Mouse (Mus musculus) C2C12 (cell line): ENCODE results near the gene Nosip. TPM values are rescaled to one million over a fixed set of nuclear protein-coding genes. Genes with fewer than 3 reads are reported as not detected.

Experiments
- H3K27me3 ChIP-seq: one replicate; pipeline ENCODE4 v1.6.1; 2011; ENCODE audit not compliant: control insufficient read depth, insufficient read depth, insufficient read length
- H3K36me3 ChIP-seq: one replicate; pipeline ENCODE4 v1.6.1; 2011; ENCODE audit not compliant: control insufficient read depth, insufficient read depth
- H3K4me3 ChIP-seq: one replicate; pipeline ENCODE4 v1.5.1; 2011; ENCODE audit warnings: mild to moderate bottlenecking, control low read depth; ENCODE audit not compliant: poor library complexity, insufficient read depth, severe bottlenecking
- H3K79me2 ChIP-seq: one replicate; pipeline ENCODE4 v1.6.1; 2011; ENCODE audit not compliant: control insufficient read depth, insufficient read depth
- H3K79me3 ChIP-seq: one replicate; pipeline ENCODE4 v1.6.1; 2011; ENCODE audit warnings: low read depth, control low read depth
- H3ac ChIP-seq: one replicate; pipeline ENCODE3; 2011; ENCODE audit warnings: low read depth; ENCODE audit not compliant: control insufficient read depth, insufficient read length
- CEBPB ChIP-seq: IDR thresholded peaks from one replicate; pipeline ENCODE4 v1.6.1; 2011; ENCODE audit warnings: low read depth, mild to moderate bottlenecking, control low read depth, moderate library complexity
- CTCF ChIP-seq: IDR thresholded peaks from one replicate; pipeline ENCODE4 v1.5.1; 2011; ENCODE audit not compliant: control insufficient read depth, insufficient read depth, insufficient read length
- FOSL1 ChIP-seq: IDR thresholded peaks from one replicate; pipeline ENCODE4 v1.8.0; 2011; ENCODE audit warnings: mild to moderate bottlenecking, low read length; ENCODE audit not compliant: poor library complexity, insufficient read depth, severe bottlenecking
- MAX ChIP-seq: IDR thresholded peaks from one replicate; pipeline ENCODE4 v1.6.1; 2011; ENCODE audit warnings: mild to moderate bottlenecking, control low read depth
- MYOD1 ChIP-seq: IDR thresholded peaks from one replicate; pipeline ENCODE4 v1.6.1; 2011; ENCODE audit warnings: low read depth; ENCODE audit not compliant: control insufficient read depth, insufficient read length
- MYOG ChIP-seq: IDR thresholded peaks from one replicate; pipeline ENCODE4 v1.6.1; 2011; ENCODE audit not compliant: control insufficient read depth, insufficient read length; ENCODE audit errors: extremely low read depth
- USF1 ChIP-seq: IDR thresholded peaks from one replicate; pipeline ENCODE4 v1.6.1; 2011; ENCODE audit warnings: low read depth, mild to moderate bottlenecking, control low read depth, moderate library complexity
- polyA plus RNA-seq: library from polyadenylated mRNA; unstranded; fragments of >200 nt; fragmentation: generic; extraction: Trizol; gene quantifications from one replicate; pipeline ENCODE4 v1.2.1, GENCODE M21; 2012; ENCODE audit warnings: missing spikeins

The Nosip gene
- polyA plus RNA-seq, 1 experiment: 66.6 TPM

DNA sequence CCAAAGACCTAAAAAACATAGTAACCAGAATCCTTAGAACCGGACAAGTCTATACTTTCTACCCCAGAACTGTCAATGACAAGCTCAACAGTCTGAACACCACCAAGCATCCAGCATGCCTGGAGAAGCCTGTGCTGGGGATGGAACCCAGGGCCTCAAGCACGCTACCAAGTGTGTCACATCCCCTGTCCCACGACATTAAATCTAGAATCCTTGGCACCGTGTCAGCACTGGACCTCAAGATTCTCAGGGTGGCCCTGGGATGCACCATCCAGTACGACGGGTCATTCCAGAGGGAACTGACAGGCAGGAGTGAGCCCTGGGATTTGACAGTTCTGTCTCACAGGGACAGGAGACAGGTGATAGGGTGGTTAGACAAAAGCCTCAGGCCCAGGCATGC is 32.2 kb upstream of the Nosip start:
- no peaks in the 10 kb centered on the region for H3K27me3 ChIP-seq
- no peaks in the 10 kb centered on the region for H3K79me3 ChIP-seq
- H3K36me3 ChIP-seq: peaks cover 44% of the 10 kb centered on the region
- H3K4me3 ChIP-seq: no peak overlapping the region
- H3ac ChIP-seq: no peak overlapping the region
- H3K79me2 ChIP-seq: no peaks in the 10 kb centered on the region
- TF ChIP-seq MYOD1 (no peak), USF1 (no peak), FOSL1 (no peak), CEBPB (no peak), CTCF (no peak), MYOG (no peak), MAX (no peak)

DNA sequence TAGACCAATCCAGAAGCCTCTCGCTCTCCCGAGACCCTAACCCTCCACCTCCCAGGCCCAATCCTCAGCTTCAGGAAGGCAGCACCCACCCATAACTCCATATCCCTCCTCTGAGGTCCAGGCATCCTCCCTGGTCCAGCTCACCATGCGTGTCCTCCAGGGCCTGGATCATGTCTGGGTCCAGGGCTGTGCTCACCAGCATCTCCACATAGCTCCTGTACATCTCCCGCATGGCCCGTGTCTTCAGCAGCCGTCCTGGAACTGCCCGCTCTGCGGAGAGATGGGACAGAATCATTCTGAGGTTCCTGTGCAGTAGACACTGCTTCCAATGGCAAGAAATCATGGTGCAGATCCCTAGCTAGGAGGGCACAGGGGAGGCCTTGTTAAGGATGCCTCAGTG is 31.4 kb upstream of the Nosip start:
- no peak overlapping the region for H3K4me3 ChIP-seq
- no peak for TF ChIP-seq CEBPB
- TF ChIP-seq MYOG: no peak
- TF ChIP-seq CTCF: no peak
- TF ChIP-seq USF1: no peak
- no peak for TF ChIP-seq MYOD1
- H3K79me2 ChIP-seq: no peaks in the 10 kb centered on the region
- no peak overlapping the region for H3ac ChIP-seq
- peaks cover 51% of the 10 kb centered on the region for H3K36me3 ChIP-seq
- H3K79me3 ChIP-seq: no peaks in the 10 kb centered on the region
- no peaks in the 10 kb centered on the region for H3K27me3 ChIP-seq

DNA sequence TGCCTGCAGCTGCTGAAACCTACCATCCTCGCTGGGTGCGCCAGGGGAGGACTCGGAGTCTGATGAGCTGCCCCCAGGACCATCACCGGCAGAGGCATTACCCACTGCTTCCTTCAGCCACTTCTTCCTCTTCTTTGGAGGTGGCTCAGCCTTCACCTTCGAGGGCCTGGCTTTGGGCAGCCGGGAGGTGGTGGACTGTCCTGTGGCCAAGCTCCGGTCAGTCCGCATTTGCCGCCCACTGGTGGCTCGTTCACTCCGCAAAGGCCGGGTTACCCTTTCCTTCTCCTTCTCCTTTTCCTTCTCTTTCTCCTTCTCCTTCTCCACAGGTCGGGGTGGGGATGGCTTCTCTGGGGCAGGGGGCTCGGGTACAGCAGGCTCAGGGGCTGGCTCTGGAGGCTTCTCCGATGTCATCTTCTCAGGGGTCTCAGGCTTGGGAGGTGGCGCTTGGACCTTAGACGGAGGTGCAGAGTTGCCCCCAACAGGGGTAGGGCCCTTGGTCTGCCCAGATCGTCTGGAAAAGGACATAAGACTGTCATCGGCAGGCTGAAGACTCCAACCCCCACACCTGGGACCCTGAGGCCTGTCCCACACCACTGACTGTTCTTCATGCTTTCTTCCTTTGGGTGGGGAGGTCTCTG is 28.4 kb upstream of the Nosip start:
- no peak overlapping the region for H3ac ChIP-seq
- TF ChIP-seq MYOG (no peak), MAX (no peak), CTCF (no peak), USF1 (no peak), CEBPB (no peak), MYOD1 (no peak), FOSL1 (no peak)
- H3K79me2 ChIP-seq: peaks cover 21% of the 10 kb centered on the region
- peaks cover 4% of the 10 kb centered on the region for H3K79me3 ChIP-seq
- H3K27me3 ChIP-seq: no peaks in the 10 kb centered on the region
- H3K4me3 ChIP-seq: no peak overlapping the region
- peaks cover 63% of the 10 kb centered on the region for H3K36me3 ChIP-seq

- Histone ChIP-seq H3K27me3 (no peaks in the 10 kb centered on the region), H3K4me3 (no peak overlapping the region), H3K36me3 (peaks cover 57% of the 10 kb centered on the region), H3K79me3 (peaks cover 5% of the 10 kb centered on the region), H3ac (no peak overlapping the region), H3K79me2 (peaks cover 21% of the 10 kb centered on the region)
- TF ChIP-seq FOSL1 (peak; percentile 23), CEBPB (no peak)
These were observed 26.6 kb upstream of the Nosip start for GRCm38 (mm10) chr7:45035631-45036030.

GRCm38 (mm10) chr7:45036702-45037101 is 25.5 kb upstream of the Nosip start:
- Histone ChIP-seq H3K79me3 (peaks cover 5% of the 10 kb centered on the region), H3K36me3 (peaks cover 52% of the 10 kb centered on the region), H3K79me2 (peaks cover 21% of the 10 kb centered on the region), H3ac (no peak overlapping the region), H3K27me3 (no peaks in the 10 kb centered on the region), H3K4me3 (no peak overlapping the region)
- TF ChIP-seq CEBPB (no peak), MAX (no peak), FOSL1 (no peak), MYOD1 (no peak), USF1 (no peak), CTCF (no peak)

DNA sequence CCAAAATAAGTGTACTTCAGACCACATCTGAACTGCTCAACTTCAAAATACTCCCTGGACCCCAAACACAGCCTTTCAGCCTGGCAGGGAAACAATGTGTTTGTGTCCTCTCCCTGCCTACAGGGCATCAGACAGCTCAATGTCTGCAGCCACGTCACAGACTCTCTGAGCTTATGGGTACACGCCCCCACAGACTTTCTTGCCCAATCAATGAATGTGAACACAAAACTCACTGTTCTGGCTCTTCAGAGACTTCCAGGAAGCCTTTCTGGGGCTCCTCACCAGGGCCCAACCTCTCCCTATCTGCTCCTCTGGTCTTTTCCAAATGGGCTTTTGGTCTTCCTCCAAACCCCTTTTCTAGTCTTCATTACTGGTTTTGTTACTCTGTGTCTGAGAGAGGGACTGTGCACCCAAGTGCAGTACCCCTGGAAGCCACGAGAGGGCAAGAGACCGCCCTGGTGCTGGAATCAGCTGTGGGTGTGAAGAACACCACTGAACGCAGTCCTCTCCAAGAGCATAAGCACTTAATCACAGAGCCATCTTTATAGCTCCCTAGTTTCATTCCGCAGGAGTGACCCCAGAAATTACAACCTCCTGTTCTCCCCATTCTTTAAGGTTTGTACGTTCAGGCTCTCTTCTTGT is 24.4 kb upstream of the Nosip start:
- peak overlapping the region; percentile 24 for H3ac ChIP-seq
- H3K79me3 ChIP-seq: peaks cover 8% of the 10 kb centered on the region
- H3K4me3 ChIP-seq: no peak overlapping the region
- H3K36me3 ChIP-seq: peaks cover 49% of the 10 kb centered on the region
- peaks cover 25% of the 10 kb centered on the region for H3K79me2 ChIP-seq
- H3K27me3 ChIP-seq: no peaks in the 10 kb centered on the region
- no peak for TF ChIP-seq CEBPB
- TF ChIP-seq CTCF: peak; percentile 53
